Mouse (Mus musculus) limb, embryonic 14.5 days (tissue): ENCODE results near the gene Olfr1039. TPM values are rescaled to one million over a fixed set of nuclear protein-coding genes. Genes with fewer than 3 reads are reported as not detected.
"Not testable (repeated sequence)": the region's sequence is repeated elsewhere in the genome, so short reads cannot be mapped to it uniquely, and the experiment has no call there.

Source experiments
- ATAC-seq: fragments of 200-750 bp; cut with Nextera tagmentation; 2 replicates; pipeline ENCODE4 v1.8.0; 2017; ENCODE audit warnings: low read depth, moderate number of reproducible peaks, moderate TSS enrichment; ENCODE audit not compliant: low FRiP score
- DNase-seq: peaks from one replicate; pipeline ENCODE4 v3.0.0-alpha.2; 2015; ENCODE audit warnings: low spot score
- H3K27ac ChIP-seq: fragments of 300-500 bp; sonication (generic); replicated peaks from 2 replicates; pipeline ENCODE4 v1.5.1; 2014; ENCODE audit warnings: low read depth, mild to moderate bottlenecking, low read length, moderate library complexity, mixed read lengths
- H3K27me3 ChIP-seq: fragments of 300-500 bp; sonication (generic); 2 replicates; pipeline ENCODE4 v1.6.1; 2014; ENCODE audit warnings: low read length, mixed read lengths; ENCODE audit not compliant: control insufficient read depth, insufficient read depth
- H3K36me3 ChIP-seq: fragments of 300-500 bp; sonication (generic); 2 replicates; pipeline ENCODE4 v1.6.1; 2014; ENCODE audit warnings: mild to moderate bottlenecking, low read length, moderate library complexity, mixed read lengths; ENCODE audit not compliant: control insufficient read depth, insufficient read depth
- H3K4me1 ChIP-seq: fragments of 300-500 bp; sonication (generic); 2 replicates; pipeline ENCODE4 v1.6.1; 2014; ENCODE audit warnings: antibody characterized with exemption, low read length, mixed read lengths; ENCODE audit not compliant: control insufficient read depth, insufficient read depth
- H3K4me2 ChIP-seq: fragments of 300-500 bp; sonication (generic); replicated peaks from 2 replicates; pipeline ENCODE4 v1.6.1; 2014; ENCODE audit warnings: low read depth, mild to moderate bottlenecking, low read length, moderate library complexity; ENCODE audit not compliant: severe bottlenecking
- H3K4me3 ChIP-seq: fragments of 300-500 bp; sonication (generic); replicated peaks from 2 replicates; pipeline ENCODE4 v1.5.1; 2014; ENCODE audit warnings: low read length
- H3K9ac ChIP-seq: fragments of 300-500 bp; sonication (generic); 2 replicates; pipeline ENCODE4 v1.6.1; 2014; ENCODE audit warnings: mild to moderate bottlenecking, low read depth, low read length, moderate library complexity; ENCODE audit not compliant: severe bottlenecking
- H3K9me3 ChIP-seq: fragments of 300-500 bp; sonication (generic); 2 replicates; pipeline ENCODE4 v1.6.1; 2016; ENCODE audit warnings: low read length; ENCODE audit not compliant: control insufficient read depth
- POLR2A ChIP-seq: fragments of 200-500 bp; IDR thresholded peaks from 2 replicates; pipeline ENCODE4 v1.8.0; 2012; ENCODE audit warnings: inconsistent platforms, mild to moderate bottlenecking, moderate library complexity, borderline replicate concordance; ENCODE audit not compliant: insufficient read depth, insufficient read length; ENCODE audit errors: extremely low read depth
- WGBS: fragments of 180-500 bp; shearing (Covaris S2); extraction: QIAGEN DNeasy Blood & Tissue Kit; methylation state at CpG from one replicate; pipeline ENCODE4 v1.1.7; 2014; 5-methylcytosine and 5-hydroxymethylcytosine counted together
- polyA plus RNA-seq, 2 experiments: library from polyadenylated mRNA; depleted of rRNA in 1 of 2; stranded (reverse) in 1 of 2; unstranded in 1 of 2; fragments of >200 nt; fragmentation: Nextera tagmentation in 1 of 2; extraction: Ambion mirVana in 1 of 2; gene quantifications; 2 replicates each; pipeline versions ENCODE4 v1.2.1 to v1.2.3; 2012 to 2014

The Olfr1039 gene
- polyA plus RNA-seq, 2 experiments: not detected

DNA sequence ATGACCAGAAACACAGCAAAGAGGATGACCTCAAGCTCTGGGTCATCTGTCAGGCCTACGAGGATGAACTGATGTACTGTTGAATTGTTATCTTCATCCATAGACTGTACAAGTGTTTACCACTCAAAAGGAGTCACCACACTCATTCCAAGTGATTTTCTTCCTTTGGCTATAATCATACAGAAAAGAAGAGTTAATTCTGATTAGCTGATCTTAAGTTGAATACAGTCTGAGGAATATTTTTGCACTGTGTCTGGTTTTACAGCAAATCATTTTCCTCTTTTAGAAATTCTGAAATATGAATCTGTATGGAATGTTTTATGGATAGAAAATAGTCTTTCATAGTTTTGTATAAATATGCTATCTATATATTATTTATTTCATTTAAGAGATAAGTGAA, 10.9 kb upstream of the Olfr1039 start, which contains the start of gene Olfr1040:
TSS of gene Olfr1040 (minus strand) at position 101 of the 400 bp plus-strand sequence.
- no peak for TF ChIP-seq POLR2A
- no peak within 1 kb of the TSS for H3K4me3 ChIP-seq
- ATAC-seq (no peak), DNase-seq (no peak)
- H3K36me3 ChIP-seq: no peaks in the 10 kb centered on the region
- H3K4me1 ChIP-seq: no peaks in the 10 kb centered on the region
- WGBS: 75% methylated on average over 1 of the region's 1 CpGs
- no peak within 1 kb of the TSS for H3K4me2 ChIP-seq
- no peaks in the 10 kb centered on the region for H3K9me3 ChIP-seq
- no peak within 1 kb of the TSS for H3K9ac ChIP-seq
- H3K27ac ChIP-seq: no peak within 1 kb of the TSS
- H3K27me3 ChIP-seq: no peaks in the 10 kb centered on the region

GRCm38 (mm10) chr2:86087285-86087684, 48.4 kb downstream of the Olfr1039 start, which contains the start of gene Olfr1037:
Gene Olfr1037 (minus strand): TSS chr2:86087385.
- WGBS: 88% methylated on average over 2 of the region's 2 CpGs
- Histone ChIP-seq H3K27me3 (no peaks in the 10 kb centered on the region), H3K4me1 (no peaks in the 10 kb centered on the region), H3K9me3 (no peaks in the 10 kb centered on the region), H3K36me3 (no peaks in the 10 kb centered on the region), H3K9ac (no peak within 1 kb of the TSS), H3K27ac (no peak within 1 kb of the TSS), H3K4me3 (no peak within 1 kb of the TSS), H3K4me2 (no peak within 1 kb of the TSS)
- TF ChIP-seq POLR2A: no peak
- ATAC-seq (no peak), DNase-seq (no peak)

- H3K9ac ChIP-seq, H3K27ac ChIP-seq, H3K4me1 ChIP-seq, H3K27me3 ChIP-seq, H3K9me3 ChIP-seq, DNase-seq, H3K4me2 ChIP-seq, H3K36me3 ChIP-seq, ATAC-seq, H3K4me3 ChIP-seq: not testable (repeated sequence)
- WGBS: 90% methylated on average over 1 of the region's 1 CpGs
Observed at GRCm38 (mm10) chr2:86080478-86080877, 55.2 kb downstream of the Olfr1039 start.

Other genes starting within 250 kb of the Olfr1039 start
- gene Olfr1024, start 230.9 kb downstream of the Olfr1039 start, polyA plus RNA-seq (2012; rRNA removed): not detected in 2 replicates
- not detected in 2 replicates for gene Olfr1024, start 230.9 kb downstream of the Olfr1039 start, polyA plus RNA-seq (2014; fragmentation: Nextera tagmentation; extraction: Ambion mirVana)
- gene Olfr1025-ps1, start 220.7 kb downstream of the Olfr1039 start, polyA plus RNA-seq (2012; rRNA removed): not detected in 2 replicates
- gene Olfr1025-ps1, start 220.7 kb downstream of the Olfr1039 start, polyA plus RNA-seq (2014; fragmentation: Nextera tagmentation; extraction: Ambion mirVana): not detected in 2 replicates
- not detected in 2 replicates for gene Olfr1026, start 214.4 kb downstream of the Olfr1039 start, polyA plus RNA-seq (2012; rRNA removed)
- gene Olfr1026, start 214.4 kb downstream of the Olfr1039 start, polyA plus RNA-seq (2014; fragmentation: Nextera tagmentation; extraction: Ambion mirVana): not detected in 2 replicates
- gene Olfr1028, start 185.5 kb downstream of the Olfr1039 start, polyA plus RNA-seq (2012; rRNA removed): 0.01 TPM in 1 of 2 replicates, not detected in the other
- not detected in 2 replicates for gene Olfr1028, start 185.5 kb downstream of the Olfr1039 start, polyA plus RNA-seq (2014; fragmentation: Nextera tagmentation; extraction: Ambion mirVana)
- gene Olfr1029, start 162.0 kb downstream of the Olfr1039 start, polyA plus RNA-seq (2012; rRNA removed): not detected in 2 replicates
- not detected in 2 replicates for gene Olfr1029, start 162.0 kb downstream of the Olfr1039 start, polyA plus RNA-seq (2014; fragmentation: Nextera tagmentation; extraction: Ambion mirVana)
- gene Olfr1030, start 156.7 kb downstream of the Olfr1039 start, polyA plus RNA-seq (2012; rRNA removed): not detected in 2 replicates
- not detected in 2 replicates for gene Olfr1030, start 156.7 kb downstream of the Olfr1039 start, polyA plus RNA-seq (2014; fragmentation: Nextera tagmentation; extraction: Ambion mirVana)
- gene Olfr1031, start 145.6 kb downstream of the Olfr1039 start, polyA plus RNA-seq (2012; rRNA removed): not detected in 2 replicates
- not detected in 2 replicates for gene Olfr1031, start 145.6 kb downstream of the Olfr1039 start, polyA plus RNA-seq (2014; fragmentation: Nextera tagmentation; extraction: Ambion mirVana)
- gene Olfr1032, start 130.4 kb downstream of the Olfr1039 start, polyA plus RNA-seq (2012; rRNA removed): not detected in 2 replicates
- not detected in 2 replicates for gene Olfr1032, start 130.4 kb downstream of the Olfr1039 start, polyA plus RNA-seq (2014; fragmentation: Nextera tagmentation; extraction: Ambion mirVana)
- gene Olfr1033, start 115.3 kb downstream of the Olfr1039 start, polyA plus RNA-seq (2012; rRNA removed): 0.67 and 0.73 TPM in 2 replicates
- 0.39 and 1.1 TPM in 2 replicates for gene Olfr1033, start 115.3 kb downstream of the Olfr1039 start, polyA plus RNA-seq (2014; fragmentation: Nextera tagmentation; extraction: Ambion mirVana)
- 0.12 and 0.13 TPM in 2 replicates for gene Olfr1034, start 90.1 kb downstream of the Olfr1039 start, polyA plus RNA-seq (2012; rRNA removed)
- gene Olfr1034, start 90.1 kb downstream of the Olfr1039 start, polyA plus RNA-seq (2014; fragmentation: Nextera tagmentation; extraction: Ambion mirVana): not detected in 2 replicates
- gene Olfr1036, start 61.9 kb downstream of the Olfr1039 start, polyA plus RNA-seq (2012; rRNA removed): not detected in 2 replicates
- not detected in 2 replicates for gene Olfr1036, start 61.9 kb downstream of the Olfr1039 start, polyA plus RNA-seq (2014; fragmentation: Nextera tagmentation; extraction: Ambion mirVana)
- not detected in 2 replicates for gene Olfr1037, start 48.5 kb downstream of the Olfr1039 start, polyA plus RNA-seq (2012; rRNA removed)
- gene Olfr1037, start 48.5 kb downstream of the Olfr1039 start, polyA plus RNA-seq (2014; fragmentation: Nextera tagmentation; extraction: Ambion mirVana): not detected in 2 replicates
- gene Olfr1040, start 10.8 kb upstream of the Olfr1039 start, polyA plus RNA-seq (2012; rRNA removed): not detected in 2 replicates
- not detected in 2 replicates for gene Olfr1040, start 10.8 kb upstream of the Olfr1039 start, polyA plus RNA-seq (2014; fragmentation: Nextera tagmentation; extraction: Ambion mirVana)
- not detected in 2 replicates for gene Olfr1042, start 25.9 kb upstream of the Olfr1039 start, polyA plus RNA-seq (2012; rRNA removed)
- not detected in 2 replicates for gene Olfr1042, start 25.9 kb upstream of the Olfr1039 start, polyA plus RNA-seq (2014; fragmentation: Nextera tagmentation; extraction: Ambion mirVana)
- gene Olfr1043, start 31.6 kb upstream of the Olfr1039 start, polyA plus RNA-seq (2012; rRNA removed): not detected in 2 replicates
- gene Olfr1043, start 31.6 kb upstream of the Olfr1039 start, polyA plus RNA-seq (2014; fragmentation: Nextera tagmentation; extraction: Ambion mirVana): not detected in 2 replicates
- not detected in 2 replicates for gene Olfr1044, start 41.9 kb upstream of the Olfr1039 start, polyA plus RNA-seq (2012; rRNA removed)
- not detected in 2 replicates for gene Olfr1044, start 41.9 kb upstream of the Olfr1039 start, polyA plus RNA-seq (2014; fragmentation: Nextera tagmentation; extraction: Ambion mirVana)
- gene Olfr52, start 49.8 kb upstream of the Olfr1039 start, polyA plus RNA-seq (2012; rRNA removed): not detected in 2 replicates
- gene Olfr52, start 49.8 kb upstream of the Olfr1039 start, polyA plus RNA-seq (2014; fragmentation: Nextera tagmentation; extraction: Ambion mirVana): not detected in 2 replicates
- gene Olfr1045, start 67.1 kb upstream of the Olfr1039 start, polyA plus RNA-seq (2012; rRNA removed): not detected in 2 replicates
- not detected in 2 replicates for gene Olfr1045, start 67.1 kb upstream of the Olfr1039 start, polyA plus RNA-seq (2014; fragmentation: Nextera tagmentation; extraction: Ambion mirVana)
- gene Olfr1046, start 83.4 kb upstream of the Olfr1039 start, polyA plus RNA-seq (2012; rRNA removed): not detected in 2 replicates
- not detected in 2 replicates for gene Olfr1046, start 83.4 kb upstream of the Olfr1039 start, polyA plus RNA-seq (2014; fragmentation: Nextera tagmentation; extraction: Ambion mirVana)
- gene Olfr1047, start 95.5 kb upstream of the Olfr1039 start, polyA plus RNA-seq (2012; rRNA removed): not detected in 2 replicates
- gene Olfr1047, start 95.5 kb upstream of the Olfr1039 start, polyA plus RNA-seq (2014; fragmentation: Nextera tagmentation; extraction: Ambion mirVana): not detected in 2 replicates
- not detected in 2 replicates for gene Olfr1048, start 104.4 kb upstream of the Olfr1039 start, polyA plus RNA-seq (2012; rRNA removed)
- gene Olfr1048, start 104.4 kb upstream of the Olfr1039 start, polyA plus RNA-seq (2014; fragmentation: Nextera tagmentation; extraction: Ambion mirVana): not detected in 2 replicates
- gene Olfr1049, start 122.4 kb upstream of the Olfr1039 start, polyA plus RNA-seq (2012; rRNA removed): not detected in 2 replicates
- not detected in 2 replicates for gene Olfr1049, start 122.4 kb upstream of the Olfr1039 start, polyA plus RNA-seq (2014; fragmentation: Nextera tagmentation; extraction: Ambion mirVana)
- gene Olfr1051, start 143.2 kb upstream of the Olfr1039 start, polyA plus RNA-seq (2012; rRNA removed): not detected in 2 replicates
- gene Olfr1051, start 143.2 kb upstream of the Olfr1039 start, polyA plus RNA-seq (2014; fragmentation: Nextera tagmentation; extraction: Ambion mirVana): not detected in 2 replicates
- not detected in 2 replicates for gene Olfr1052, start 156.5 kb upstream of the Olfr1039 start, polyA plus RNA-seq (2012; rRNA removed)
- gene Olfr1052, start 156.5 kb upstream of the Olfr1039 start, polyA plus RNA-seq (2014; fragmentation: Nextera tagmentation; extraction: Ambion mirVana): not detected in 2 replicates
- gene Olfr1053, start 179.4 kb upstream of the Olfr1039 start, polyA plus RNA-seq (2012; rRNA removed): not detected in 2 replicates
- gene Olfr1053, start 179.4 kb upstream of the Olfr1039 start, polyA plus RNA-seq (2014; fragmentation: Nextera tagmentation; extraction: Ambion mirVana): not detected in 2 replicates
- gene Olfr1054, start 199.5 kb upstream of the Olfr1039 start, polyA plus RNA-seq (2012; rRNA removed): not detected in 2 replicates
- not detected in 2 replicates for gene Olfr1054, start 199.5 kb upstream of the Olfr1039 start, polyA plus RNA-seq (2014; fragmentation: Nextera tagmentation; extraction: Ambion mirVana)
- not detected in 2 replicates for gene Olfr1055, start 214.4 kb upstream of the Olfr1039 start, polyA plus RNA-seq (2012; rRNA removed)
- gene Olfr1055, start 214.4 kb upstream of the Olfr1039 start, polyA plus RNA-seq (2014; fragmentation: Nextera tagmentation; extraction: Ambion mirVana): not detected in 2 replicates
- gene Olfr1056, start 226.5 kb upstream of the Olfr1039 start, polyA plus RNA-seq (2012; rRNA removed): not detected in 2 replicates
- gene Olfr1056, start 226.5 kb upstream of the Olfr1039 start, polyA plus RNA-seq (2014; fragmentation: Nextera tagmentation; extraction: Ambion mirVana): not detected in 2 replicates
- not detected in 2 replicates for gene Olfr1057, start 242.5 kb upstream of the Olfr1039 start, polyA plus RNA-seq (2012; rRNA removed)
- not detected in 2 replicates for gene Olfr1057, start 242.5 kb upstream of the Olfr1039 start, polyA plus RNA-seq (2014; fragmentation: Nextera tagmentation; extraction: Ambion mirVana)